Mouse (Mus musculus) stomach, postnatal 0 days (tissue): ENCODE data around the gene Zfp90.

Experiments
- CTCF ChIP-seq: IDR thresholded peaks from 2 replicates; pipeline ENCODE4 v1.5.1; 2016; ENCODE audit warnings: antibody characterized with exemption, low read depth, mild to moderate bottlenecking, moderate library complexity
- EP300 ChIP-seq: optimal IDR thresholded peaks from 2 replicates; pipeline ENCODE3; 2016; ENCODE audit warnings: antibody characterized with exemption

- TF ChIP-seq CTCF: no peak
- TF ChIP-seq EP300: no peak
Observed at GRCm38 (mm10) chr8:106394493-106394892, 20.6 kb upstream of the Zfp90 start.
